Mouse (Mus musculus): ENCODE measurements around the gene St6galnac6. TPM values are rescaled to one million over a fixed set of nuclear protein-coding genes. Genes with fewer than 3 reads are reported as not detected.
A peak's percentile ranks its signal among the peaks of the same experiment; 100 is the strongest.

The St6galnac6 gene
- total RNA-seq, 2 experiments from 2014 or later = 108 to 117 TPM

GRCm38 (mm10) chr2:32617601-32618000, 18.1 kb downstream of the St6galnac6 start:
- no peak for DNase-seq

GRCm38 (mm10) chr2:32618051-32618450, 18.5 kb downstream of the St6galnac6 start:
- DNase-seq = no peak

GRCm38 (mm10) chr2:32620682-32621516, 21.4 kb downstream of the St6galnac6 start:
- DNase-seq = peak; percentile 77 to 92

- DNase-seq = no peak
Observed at GRCm38 (mm10) chr2:32621517-32621859, 22.0 kb downstream of the St6galnac6 start, which contains the start of gene Ak1. Gene Ak1 (plus strand): TSS chr2:32621758.

GRCm38 (mm10) chr2:32624111-32624748, 24.7 kb downstream of the St6galnac6 start:
- DNase-seq = no peak

GRCm38 (mm10) chr2:32625212-32625872, 25.8 kb downstream of the St6galnac6 start:
- DNase-seq = peak; percentile 84 to 87

DNA sequence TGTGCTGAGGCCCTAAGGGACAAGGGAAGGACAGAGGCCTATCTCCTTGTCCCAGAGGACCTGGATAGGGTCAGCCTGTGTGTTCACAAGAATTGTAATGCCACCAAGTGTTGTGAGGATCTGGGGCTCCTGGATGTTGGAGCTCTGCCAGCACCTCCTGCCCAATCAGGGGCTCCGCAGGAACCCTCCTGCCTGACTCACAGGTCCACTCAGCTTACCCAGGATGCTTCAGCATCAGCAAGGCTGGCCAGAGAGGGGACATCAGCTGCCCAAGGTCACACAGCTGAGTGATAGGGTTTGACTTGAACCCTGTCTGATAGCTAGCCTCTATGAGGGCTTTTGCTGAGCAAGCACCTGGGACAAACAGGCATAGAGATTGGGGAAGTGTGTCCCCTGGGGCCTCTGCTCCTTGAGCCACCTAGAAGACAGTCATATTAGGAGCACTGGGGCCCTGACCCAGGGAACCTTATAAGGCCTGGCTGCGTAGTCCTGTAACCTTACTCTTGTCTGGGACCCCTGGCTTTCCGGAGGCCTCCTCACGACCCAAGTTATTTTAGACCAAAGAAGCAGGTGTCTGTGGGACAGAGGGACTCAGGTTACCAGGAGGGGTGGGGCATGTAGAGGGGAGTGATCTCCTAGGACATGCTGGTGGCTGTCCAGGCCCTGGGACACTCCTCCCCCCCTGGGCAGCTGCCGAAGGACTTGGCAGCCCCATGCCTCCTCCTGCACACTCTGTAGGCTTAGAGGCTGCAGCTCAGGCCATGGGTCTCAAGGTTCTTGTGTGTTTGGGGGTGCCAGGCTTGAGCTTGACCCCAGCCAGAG, 26.6 kb downstream of the St6galnac6 start:
- DNase-seq = peak; percentile 74 to 86

DNA sequence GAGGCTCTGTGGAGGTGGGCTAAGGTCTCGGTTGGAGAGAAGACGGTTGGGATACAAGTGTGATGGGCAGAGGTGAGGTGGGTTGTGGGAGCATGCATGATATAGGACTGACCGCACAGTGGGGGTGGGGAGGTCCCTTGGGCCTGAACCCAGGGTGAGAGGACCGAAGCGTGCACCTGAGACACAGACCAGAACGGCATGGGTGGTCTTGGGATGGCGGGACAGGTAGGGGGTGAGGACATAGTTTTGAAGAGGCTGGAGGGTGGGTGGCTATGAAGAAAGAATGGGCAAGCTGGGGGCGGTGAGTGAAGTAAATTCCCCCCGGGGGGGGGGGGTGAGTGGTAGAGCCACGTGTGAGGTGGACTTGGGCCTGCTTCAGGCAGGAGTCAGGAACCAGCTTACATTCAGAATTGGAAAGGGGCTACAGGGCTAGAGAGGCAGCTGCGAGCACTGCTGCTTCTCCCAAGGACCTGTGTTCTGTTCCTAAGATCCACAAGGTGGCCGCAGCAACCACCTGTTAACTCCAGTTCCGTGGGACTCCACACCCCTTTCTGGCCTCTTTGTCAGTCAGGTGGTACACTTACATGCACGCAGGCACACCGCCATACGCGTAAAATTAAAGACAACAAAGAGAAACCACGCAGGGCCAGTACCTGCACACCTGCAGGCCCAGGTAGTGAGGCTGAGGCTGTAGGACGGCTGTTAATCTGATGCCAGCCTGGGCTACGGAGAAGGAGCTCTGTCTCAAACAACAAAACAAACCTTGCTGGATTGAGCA, 27.9 kb downstream of the St6galnac6 start:
- DNase-seq = no peak

GRCm38 (mm10) chr2:32628044-32628550, 28.6 kb downstream of the St6galnac6 start:
- DNase-seq = peak in 1 of 2 experiments; percentile 47

GRCm38 (mm10) chr2:32628729-32629128, 29.2 kb downstream of the St6galnac6 start:
- DNase-seq = peak; percentile 90

DNA sequence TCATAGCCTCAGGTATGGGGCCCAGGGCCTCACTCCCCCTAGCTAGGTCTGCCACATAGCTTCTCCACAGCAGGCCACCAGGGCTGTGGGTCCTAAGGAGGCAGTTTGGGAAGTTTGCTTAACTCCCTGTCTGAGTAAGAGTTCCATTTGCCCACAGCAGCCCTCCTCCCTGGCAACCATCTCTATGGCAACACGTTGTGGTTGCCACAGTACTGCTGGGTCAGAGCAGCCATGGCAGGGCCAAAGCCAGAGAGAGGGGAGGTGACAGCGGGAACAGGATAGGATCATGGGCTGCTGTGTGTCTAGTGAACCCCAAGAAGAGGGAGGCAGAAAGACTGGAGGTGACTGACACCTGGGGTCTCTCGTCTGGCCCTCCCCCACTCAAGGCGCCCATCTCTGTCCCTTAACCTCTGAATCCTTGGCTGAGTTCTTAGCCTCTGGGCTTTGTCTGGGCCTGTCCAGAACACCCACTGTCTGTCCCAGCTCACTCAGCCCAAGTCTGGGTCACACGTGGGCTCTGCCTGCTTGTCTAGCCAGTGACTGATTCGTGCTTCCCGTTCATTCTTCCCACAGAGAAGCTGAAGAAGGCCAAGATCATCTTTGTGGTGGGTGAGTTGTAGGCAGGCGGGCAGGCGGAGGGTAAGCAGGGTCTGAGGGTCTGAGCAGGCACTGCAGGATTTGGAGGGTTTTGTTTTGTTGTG, 29.9 kb downstream of the St6galnac6 start:
- peak in 1 of 2 experiments; percentile 61 for DNase-seq

DNA sequence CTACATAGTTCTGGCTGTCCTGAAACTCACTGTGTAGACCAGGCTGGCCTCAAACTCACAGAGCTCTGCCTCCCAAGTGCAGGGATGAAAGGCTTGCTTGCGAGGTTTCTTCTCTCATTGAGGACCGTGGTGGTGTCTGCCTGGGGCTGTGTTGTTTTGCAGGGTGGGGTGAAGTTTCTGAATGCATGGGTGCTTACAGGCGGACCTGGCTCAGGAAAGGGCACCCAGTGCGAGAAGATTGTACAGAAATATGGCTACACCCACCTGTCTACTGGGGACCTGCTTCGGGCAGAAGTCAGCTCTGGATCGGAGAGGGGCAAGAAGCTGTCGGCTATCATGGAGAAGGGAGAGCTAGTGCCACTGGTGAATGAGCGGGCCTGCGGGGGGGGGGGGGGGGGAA, 30.5 kb downstream of the St6galnac6 start:
- DNase-seq = no peak

DNA sequence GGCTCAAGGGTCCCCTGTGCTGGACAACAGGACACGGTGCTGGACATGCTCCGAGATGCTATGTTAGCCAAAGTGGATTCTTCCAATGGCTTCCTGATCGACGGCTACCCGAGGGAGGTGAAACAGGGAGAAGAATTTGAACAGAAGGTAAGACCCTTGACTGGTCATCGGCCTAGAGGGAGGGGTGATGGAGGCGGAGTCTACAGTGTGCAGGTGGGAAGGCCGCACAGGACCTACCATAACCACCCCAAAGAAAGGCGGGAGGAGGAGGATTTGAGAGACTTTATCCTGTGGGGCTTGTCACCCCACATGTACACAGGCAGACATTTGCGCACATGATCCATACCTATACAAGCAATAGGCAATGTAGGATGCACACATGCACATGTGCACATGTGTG, 31.5 kb downstream of the St6galnac6 start:
- DNase-seq = no peak

GRCm38 (mm10) chr2:32631737-32632394, 32.4 kb downstream of the St6galnac6 start:
- peak; percentile 88 to 92 for DNase-seq

DNA sequence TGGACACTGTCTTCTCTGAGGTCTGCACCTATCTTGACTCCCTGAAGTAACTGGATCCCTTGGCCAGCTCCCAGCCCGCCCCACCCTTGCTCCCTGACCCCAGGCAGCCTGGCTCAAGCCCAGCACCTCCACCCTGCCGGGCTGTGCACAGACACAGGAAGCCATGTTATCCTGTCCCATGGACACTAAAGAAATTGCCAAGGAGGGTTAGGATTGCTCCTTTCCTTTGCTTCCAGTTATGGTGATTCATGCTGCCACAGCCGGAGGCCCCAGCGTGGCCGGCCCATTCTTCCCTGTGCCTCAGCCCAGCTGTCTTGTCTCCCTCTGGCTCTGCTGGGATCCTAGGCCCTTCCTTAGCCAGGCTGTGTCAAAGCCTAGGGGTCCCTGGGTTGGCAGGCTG, 34.2 kb downstream of the St6galnac6 start:
- DNase-seq = peak; percentile 67 to 83

DNA sequence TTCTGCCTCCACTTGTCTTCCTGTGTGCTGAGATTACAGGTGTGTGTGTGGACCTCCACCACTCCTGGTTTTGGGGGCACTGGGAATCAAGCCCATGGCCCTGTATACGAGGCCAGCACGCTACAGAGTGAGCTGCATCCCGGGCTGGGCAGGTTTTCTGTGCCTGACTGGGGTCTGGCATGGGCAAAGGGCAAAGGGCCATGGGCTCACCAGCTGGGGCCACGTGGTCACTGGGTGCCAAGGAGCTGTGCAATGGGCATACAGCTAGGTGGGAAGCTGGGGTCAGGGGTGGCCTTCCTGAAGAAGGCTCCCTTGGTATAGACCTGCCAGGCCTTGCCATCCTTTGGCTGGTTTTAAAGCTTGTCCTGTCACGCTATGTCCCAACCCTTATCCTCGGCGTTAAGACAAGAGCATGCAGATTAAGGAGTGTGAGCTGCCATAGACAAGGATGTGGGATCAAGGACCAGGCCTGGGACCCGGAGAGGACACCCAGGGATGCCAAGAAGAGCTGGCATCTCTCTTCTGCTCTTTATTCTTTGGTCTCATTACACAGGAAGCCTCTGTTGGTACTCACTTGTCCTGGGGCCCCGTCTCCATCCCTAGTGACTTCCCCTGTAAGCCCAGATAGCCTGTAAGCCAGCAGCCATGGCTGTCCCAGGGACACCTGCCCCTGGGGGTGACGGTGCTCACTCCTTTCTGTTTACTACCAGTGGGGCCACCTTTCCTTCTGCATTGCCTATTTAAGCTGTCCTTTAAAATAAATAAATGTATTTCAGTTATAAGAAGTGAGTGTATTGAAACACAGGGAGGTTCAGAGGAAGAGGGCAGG, 35.0 kb downstream of the St6galnac6 start:
- DNase-seq = no peak

GRCm38 (mm10) chr2:32636617-32637016, 37.1 kb downstream of the St6galnac6 start:
- DNase-seq = no peak

- peak; percentile 71 to 89 for DNase-seq
Observed at GRCm38 (mm10) chr2:32637778-32638281, 38.3 kb downstream of the St6galnac6 start.

DNA sequence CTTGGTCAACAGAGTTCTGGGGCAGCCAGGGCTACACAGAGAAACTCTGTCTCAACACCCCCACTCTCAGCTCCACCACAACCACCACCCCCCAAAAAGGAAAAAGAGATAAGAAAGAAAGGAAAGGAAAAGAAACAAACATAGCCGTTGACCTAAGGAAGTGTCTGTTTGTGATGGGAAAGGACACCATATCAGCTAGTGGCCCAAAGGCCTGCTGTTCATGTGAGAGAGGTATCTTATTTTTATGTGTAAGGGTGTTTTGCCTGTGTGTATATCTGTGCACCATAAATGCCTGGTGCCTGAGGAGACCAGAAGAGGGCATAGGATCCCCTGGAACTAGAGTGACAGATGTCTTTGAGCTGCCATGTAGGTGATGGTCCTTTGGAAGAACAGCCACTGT, 40.1 kb downstream of the St6galnac6 start:
- DNase-seq = no peak

Data from heart, adult 18-20 months (tissue).